Comparison of ENCODE assay signal across 10 mouse cellular contexts in genomic region chr16:5672871-5673270, GRCm38 (mm10).
A peak's percentile ranks its signal among the peaks of the same experiment; 100 is the strongest.
DNase-seq lines count a peak whose midpoint lies in the region; ATAC-seq lines count a peak whose summit lies in the region.
"Had no signal": no experiment of that assay in that cellular context is flagged by ENCODE, and none has a peak within 500 bp of the region (broad histone marks: within the 10 kb centered on the region; RNA-seq: fewer than 3 reads in every experiment).

No protein-coding gene starts in this region.

- H3K4me1 ChIP-seq in forebrain, embryonic 10.5 days: peaks cover 7% of the 10 kb centered on the region; the same call in 1 of the 2 replicates
- H3K4me1 ChIP-seq in forebrain, embryonic 13.5 days: peaks cover 7% of the 10 kb centered on the region; the same call in 1 of the 2 replicates
- H3K4me1 ChIP-seq: limb, embryonic 15.5 days had no signal

- DNase-seq in forebrain, embryonic 10.5 days (ENCODE audit: extremely low spot score, low spot score): no peak
- peak; percentile 11 for DNase-seq in layer of hippocampus, adult 9-11 months
- no peak for DNase-seq in layer of hippocampus, adult 11-12 months (ENCODE audit: low spot score)
- peak; percentile 38 for DNase-seq in adrenal gland, adult 2 months
- DNase-seq in cerebellum, adult 9-11 months: peak; percentile 44
- no peak for DNase-seq in lung, postnatal 14 days
- DNase-seq: heart, postnatal 4 days had no signal

- H3K27me3 ChIP-seq in forebrain, embryonic 10.5 days (ENCODE audit: poor library complexity, severe bottlenecking): no peaks in the 10 kb centered on the region
- H3K27me3 ChIP-seq in forebrain, embryonic 13.5 days: no peaks in the 10 kb centered on the region
- H3K27me3 ChIP-seq: limb, embryonic 15.5 days had no signal

- 0 out of 2 replicates have a peak overlapping the region, but pooled peaks have one; percentile 40 for H3K27ac ChIP-seq in forebrain, embryonic 10.5 days
- no peak overlapping the region for H3K27ac ChIP-seq in forebrain, embryonic 13.5 days
- H3K27ac ChIP-seq: limb, embryonic 15.5 days had no signal

- no peaks in the 10 kb centered on the region for H3K9me3 ChIP-seq in forebrain, embryonic 10.5 days
- no peaks in the 10 kb centered on the region for H3K9me3 ChIP-seq in forebrain, embryonic 13.5 days (replicated peaks)
- H3K9me3 ChIP-seq: limb, embryonic 15.5 days had no signal

- ATAC-seq in forebrain, embryonic 13.5 days: no peak
- ATAC-seq in inflammation-experienced regulatory T-cells, adult 6 months: no peak

- H3K4me3 ChIP-seq in forebrain, embryonic 10.5 days: no peak overlapping the region
- no peak overlapping the region for H3K4me3 ChIP-seq in forebrain, embryonic 13.5 days
- H3K4me3 ChIP-seq: limb, embryonic 15.5 days had no signal

- H3K9ac ChIP-seq in forebrain, embryonic 13.5 days: no peak overlapping the region
- H3K9ac ChIP-seq: limb, embryonic 15.5 days had no signal

- no peaks in the 10 kb centered on the region for H3K36me3 ChIP-seq in forebrain, embryonic 10.5 days (replicated peaks)
- H3K36me3 ChIP-seq in forebrain, embryonic 13.5 days (ENCODE audit: poor library complexity, severe bottlenecking): no peaks in the 10 kb centered on the region
- H3K36me3 ChIP-seq: limb, embryonic 15.5 days had no signal

- 69% methylated on average over 4 of the region's 4 CpGs for WGBS in forebrain, embryonic 10.5 days
- WGBS in forebrain, embryonic 13.5 days: 68% methylated on average over 4 of the region's 4 CpGs

- H3K4me2 ChIP-seq in forebrain, embryonic 13.5 days: no peak overlapping the region
- H3K4me2 ChIP-seq: limb, embryonic 15.5 days had no signal

Comparison
In these comparisons a context has a peak if more than half of its experiments do, and no peak if none do; other contexts are left out.
1. DNase-seq: peak in layer of hippocampus, adult 9-11 months (single experiment), adrenal gland, adult 2 months (single experiment) and cerebellum, adult 9-11 months (single experiment); none in forebrain, embryonic 10.5 days (single experiment), layer of hippocampus, adult 11-12 months (single experiment) and lung, postnatal 14 days (single experiment).